Mouse (Mus musculus): ENCODE results near the gene Slc44a5. TPM values are rescaled to one million over a fixed set of nuclear protein-coding genes. Genes with fewer than 3 reads are reported as not detected.
"Not testable (repeated sequence)": the region's sequence is repeated elsewhere in the genome, so short reads cannot be mapped to it uniquely, and the experiment has no call there.

Slc44a5 gene
- polyA plus RNA-seq, 1 experiment from 2014 or later, result 1.6 TPM

DNA sequence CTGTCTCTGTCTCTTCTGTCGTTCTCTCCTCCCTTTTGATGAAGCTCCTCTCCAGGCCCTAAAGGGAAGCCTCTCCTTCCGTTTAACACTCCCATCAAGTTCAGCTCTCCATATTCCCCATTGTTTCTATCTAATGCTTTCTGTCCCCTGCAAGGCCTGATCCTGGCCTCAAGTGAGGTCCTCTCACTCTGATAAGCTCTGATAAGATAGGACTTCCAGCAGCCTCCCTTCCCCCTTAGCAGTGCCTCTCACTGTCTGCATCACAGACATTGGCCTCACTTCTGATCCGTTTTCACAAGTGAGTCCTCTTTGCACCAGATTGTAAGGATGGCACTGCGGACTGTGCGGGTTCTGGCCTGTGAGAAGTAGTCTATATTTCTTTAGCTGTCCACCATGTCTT is 85.0 kb downstream of the Slc44a5 start:
- no peak overlapping the region for H3K27ac ChIP-seq (ENCODE audit: low read length)
- ATAC-seq (ENCODE audit: insufficient number of reproducible peaks, insufficient read depth, low FRiP score, low read depth), result no peak
- 72% methylated on average over 5 of the region's 5 CpGs for WGBS

DNA sequence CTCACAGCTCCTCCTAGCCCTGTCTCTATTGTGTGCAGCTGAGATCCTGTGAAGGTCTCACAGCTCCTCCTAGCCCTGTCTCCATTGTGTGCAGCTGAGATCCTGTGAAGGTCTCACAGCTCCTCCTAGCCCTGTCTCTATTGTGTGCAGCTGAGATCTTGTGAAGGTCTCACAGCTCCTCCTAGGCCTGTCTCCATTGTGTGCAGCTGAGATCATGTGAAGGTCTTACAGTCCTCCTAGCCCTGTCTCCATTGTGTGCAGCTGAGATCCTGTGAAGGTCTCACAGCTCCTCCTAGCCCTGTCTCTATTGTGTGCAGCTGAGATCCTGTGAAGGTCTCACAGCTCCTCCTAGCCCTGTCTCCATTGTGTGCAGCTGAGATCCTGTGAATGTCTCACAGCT is 98.8 kb downstream of the Slc44a5 start:
- ATAC-seq (ENCODE audit: insufficient number of reproducible peaks, insufficient read depth, low FRiP score, low read depth); H3K4me2 ChIP-seq (replicated peaks; ENCODE audit: low read depth, low read length); H3K27ac ChIP-seq (ENCODE audit: low read length); H3K4me1 ChIP-seq (ENCODE audit: control insufficient read depth, insufficient read depth, low read length); H3K4me3 ChIP-seq (ENCODE audit: low read depth, low read length); H3K9me3 ChIP-seq (ENCODE audit: control insufficient read depth, low read depth, low read length); H3K36me3 ChIP-seq (ENCODE audit: control insufficient read depth, insufficient read depth, low read length); H3K27me3 ChIP-seq (ENCODE audit: control insufficient read depth, insufficient read depth, low read length); H3K9ac ChIP-seq (replicated peaks; ENCODE audit: low read depth, low read length): not testable (repeated sequence)

More for the DNA sequence above, 85.0 kb downstream of the Slc44a5 start:
- H3K4me3 ChIP-seq (ENCODE audit: low read depth, low read length), result no peak overlapping the region
- H3K4me2 ChIP-seq (replicated peaks; ENCODE audit: low read depth, low read length), result no peak overlapping the region
- H3K4me1 ChIP-seq (ENCODE audit: control insufficient read depth, insufficient read depth, low read length), result no peaks in the 10 kb centered on the region
- no peak overlapping the region for H3K9ac ChIP-seq (replicated peaks; ENCODE audit: low read depth, low read length)
- no peaks in the 10 kb centered on the region for H3K27me3 ChIP-seq (ENCODE audit: control insufficient read depth, insufficient read depth, low read length)
- H3K9me3 ChIP-seq (ENCODE audit: control insufficient read depth, low read depth, low read length), result no peaks in the 10 kb centered on the region
- H3K36me3 ChIP-seq (ENCODE audit: control insufficient read depth, insufficient read depth, low read length), result no peaks in the 10 kb centered on the region

DNA sequence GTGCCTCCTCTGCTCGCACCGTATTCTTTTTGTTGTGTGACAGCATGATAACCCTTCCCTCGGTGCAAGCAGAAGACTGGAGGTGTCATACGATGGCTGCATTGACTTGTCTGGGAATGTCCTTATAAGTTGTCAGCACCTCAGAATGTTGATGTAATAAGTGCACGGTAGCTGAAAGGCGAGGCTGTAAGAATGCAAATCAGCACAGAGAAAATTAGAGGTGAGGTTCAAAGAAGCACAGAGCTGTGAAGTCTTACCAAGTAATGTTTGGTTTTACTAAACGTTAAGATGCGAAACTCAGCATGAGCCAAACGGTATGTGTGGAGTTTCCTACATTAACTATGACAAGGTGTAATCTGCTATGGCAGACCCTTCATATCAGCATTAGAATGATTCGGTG is 102.5 kb downstream of the Slc44a5 start:
- Histone ChIP-seq H3K36me3 (ENCODE audit: control insufficient read depth, insufficient read depth, low read length) (no peaks in the 10 kb centered on the region), H3K9me3 (ENCODE audit: control insufficient read depth, low read depth, low read length) (no peaks in the 10 kb centered on the region), H3K4me2 (replicated peaks; ENCODE audit: low read depth, low read length) (no peak overlapping the region), H3K27me3 (ENCODE audit: control insufficient read depth, insufficient read depth, low read length) (no peaks in the 10 kb centered on the region), H3K4me3 (ENCODE audit: low read depth, low read length) (no peak overlapping the region), H3K27ac (ENCODE audit: low read length) (no peak overlapping the region), H3K4me1 (ENCODE audit: control insufficient read depth, insufficient read depth, low read length) (no peaks in the 10 kb centered on the region), H3K9ac (replicated peaks; ENCODE audit: low read depth, low read length) (no peak overlapping the region)
- no peak for ATAC-seq (ENCODE audit: insufficient number of reproducible peaks, insufficient read depth, low FRiP score, low read depth)
- WGBS, result 82% methylated on average over 10 of the region's 10 CpGs

DNA sequence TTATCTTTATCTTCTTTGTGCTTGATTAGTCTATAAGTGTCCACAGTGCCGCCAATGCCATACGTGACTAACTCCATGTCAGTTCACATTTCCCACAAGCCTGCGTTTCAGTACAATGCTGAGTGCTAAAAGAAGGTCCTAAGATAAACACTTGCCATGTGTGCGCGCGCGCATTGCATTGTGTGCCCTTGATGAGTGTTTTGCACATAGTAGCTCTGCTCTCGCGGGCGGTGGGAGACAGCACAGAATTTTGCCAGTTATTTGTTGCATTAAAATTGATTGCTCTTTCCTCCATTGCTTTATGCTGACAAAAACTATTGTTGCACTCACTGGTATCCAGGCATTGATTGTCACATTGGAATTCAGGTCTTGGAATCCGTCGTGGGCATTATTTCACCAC is 108.5 kb downstream of the Slc44a5 start:
- Histone ChIP-seq H3K4me1 (ENCODE audit: control insufficient read depth, insufficient read depth, low read length) (no peaks in the 10 kb centered on the region), H3K9ac (replicated peaks; ENCODE audit: low read depth, low read length) (no peak overlapping the region), H3K4me2 (replicated peaks; ENCODE audit: low read depth, low read length) (no peak overlapping the region), H3K27me3 (ENCODE audit: control insufficient read depth, insufficient read depth, low read length) (no peaks in the 10 kb centered on the region), H3K27ac (ENCODE audit: low read length) (no peak overlapping the region), H3K9me3 (ENCODE audit: control insufficient read depth, low read depth, low read length) (no peaks in the 10 kb centered on the region), H3K36me3 (ENCODE audit: control insufficient read depth, insufficient read depth, low read length) (no peaks in the 10 kb centered on the region), H3K4me3 (ENCODE audit: low read depth, low read length) (no peak overlapping the region)
- 75% methylated on average over 12 of the region's 12 CpGs for WGBS
- no peak for ATAC-seq (ENCODE audit: insufficient number of reproducible peaks, insufficient read depth, low FRiP score, low read depth)

DNA sequence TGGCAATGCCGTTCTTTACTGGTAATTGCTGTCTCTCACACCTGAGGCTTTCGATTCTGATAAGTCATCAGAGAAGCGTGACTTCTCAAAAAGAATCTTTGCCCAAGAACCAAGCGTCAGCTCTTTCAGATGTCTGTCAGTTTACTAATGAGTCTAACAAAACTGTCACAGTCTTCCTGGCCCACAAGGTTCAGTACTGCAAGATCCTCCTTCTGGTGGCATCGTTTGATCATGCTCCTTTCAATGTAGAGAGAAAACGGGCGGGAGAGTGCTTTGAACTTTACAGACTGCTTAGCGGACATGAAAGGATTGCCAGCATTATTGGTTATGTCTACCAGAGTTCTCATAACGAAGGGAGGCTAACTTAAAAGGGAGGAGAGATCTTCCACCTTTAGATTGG is 109.0 kb downstream of the Slc44a5 start:
- H3K4me1 ChIP-seq (ENCODE audit: control insufficient read depth, insufficient read depth, low read length), result no peaks in the 10 kb centered on the region
- H3K4me3 ChIP-seq (ENCODE audit: low read depth, low read length), result no peak overlapping the region
- H3K36me3 ChIP-seq (ENCODE audit: control insufficient read depth, insufficient read depth, low read length), result no peaks in the 10 kb centered on the region
- no peak for ATAC-seq (ENCODE audit: insufficient number of reproducible peaks, insufficient read depth, low FRiP score, low read depth)
- H3K27me3 ChIP-seq (ENCODE audit: control insufficient read depth, insufficient read depth, low read length), result no peaks in the 10 kb centered on the region
- H3K4me2 ChIP-seq (replicated peaks; ENCODE audit: low read depth, low read length), result no peak overlapping the region
- no peaks in the 10 kb centered on the region for H3K9me3 ChIP-seq (ENCODE audit: control insufficient read depth, low read depth, low read length)
- H3K9ac ChIP-seq (replicated peaks; ENCODE audit: low read depth, low read length), result no peak overlapping the region
- no peak overlapping the region for H3K27ac ChIP-seq (ENCODE audit: low read length)
- 64% methylated on average over 9 of the region's 9 CpGs for WGBS

DNA sequence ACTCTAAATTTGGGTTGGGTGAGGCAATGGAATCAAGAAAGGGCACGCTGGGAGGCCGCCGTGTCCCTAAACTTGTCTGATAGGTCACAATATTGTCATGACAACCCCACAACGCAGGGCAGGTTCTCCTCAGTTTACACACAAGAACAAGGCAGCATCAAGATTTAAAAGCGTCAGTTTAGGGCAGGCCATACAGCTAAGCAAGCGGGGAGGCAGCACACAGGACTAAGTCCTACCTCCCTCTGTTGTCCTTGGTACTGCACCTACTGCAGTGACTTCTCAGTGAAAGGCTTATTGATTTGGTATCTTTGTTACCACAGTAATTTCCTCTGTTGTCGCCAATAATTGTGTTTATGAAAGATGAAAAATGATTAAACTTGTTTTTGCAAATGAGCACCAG is 109.7 kb downstream of the Slc44a5 start:
- Histone ChIP-seq H3K9ac (replicated peaks; ENCODE audit: low read depth, low read length) (no peak overlapping the region), H3K36me3 (ENCODE audit: control insufficient read depth, insufficient read depth, low read length) (no peaks in the 10 kb centered on the region), H3K27ac (ENCODE audit: low read length) (no peak overlapping the region), H3K4me2 (replicated peaks; ENCODE audit: low read depth, low read length) (no peak overlapping the region), H3K9me3 (ENCODE audit: control insufficient read depth, low read depth, low read length) (no peaks in the 10 kb centered on the region), H3K4me3 (ENCODE audit: low read depth, low read length) (no peak overlapping the region), H3K4me1 (ENCODE audit: control insufficient read depth, insufficient read depth, low read length) (no peaks in the 10 kb centered on the region), H3K27me3 (ENCODE audit: control insufficient read depth, insufficient read depth, low read length) (no peaks in the 10 kb centered on the region)
- WGBS, result 72% methylated on average over 7 of the region's 7 CpGs
- no peak for ATAC-seq (ENCODE audit: insufficient number of reproducible peaks, insufficient read depth, low FRiP score, low read depth)

DNA sequence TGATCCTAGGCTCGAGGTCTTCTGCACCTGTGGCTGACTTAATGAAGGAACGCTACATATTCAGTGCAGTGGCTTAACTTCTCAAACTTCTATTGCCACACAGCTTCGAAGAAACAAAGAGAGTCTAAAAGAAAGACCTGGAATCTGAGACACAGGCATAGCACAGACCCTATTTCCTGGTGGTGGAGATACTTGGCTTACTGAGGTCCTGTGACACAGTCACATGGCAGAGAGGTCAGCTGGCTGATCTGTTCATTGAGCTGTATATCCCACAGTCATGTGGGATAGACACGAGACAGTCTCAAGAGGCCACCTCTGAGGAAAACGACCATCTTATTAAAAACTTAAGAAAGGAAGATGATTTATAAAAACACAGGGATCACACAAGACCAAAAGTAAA is 116.8 kb downstream of the Slc44a5 start:
- Histone ChIP-seq H3K4me3 (ENCODE audit: low read depth, low read length) (no peak overlapping the region), H3K9ac (replicated peaks; ENCODE audit: low read depth, low read length) (no peak overlapping the region), H3K9me3 (ENCODE audit: control insufficient read depth, low read depth, low read length) (no peaks in the 10 kb centered on the region), H3K27me3 (ENCODE audit: control insufficient read depth, insufficient read depth, low read length) (no peaks in the 10 kb centered on the region), H3K4me2 (replicated peaks; ENCODE audit: low read depth, low read length) (no peak overlapping the region), H3K4me1 (ENCODE audit: control insufficient read depth, insufficient read depth, low read length) (peaks cover 2% of the 10 kb centered on the region; the same call in 1 of the 2 replicates), H3K36me3 (ENCODE audit: control insufficient read depth, insufficient read depth, low read length) (no peaks in the 10 kb centered on the region), H3K27ac (ENCODE audit: low read length) (no peak overlapping the region)
- WGBS, result 71% methylated on average over 5 of the region's 5 CpGs
- ATAC-seq (ENCODE audit: insufficient number of reproducible peaks, insufficient read depth, low FRiP score, low read depth), result no peak

DNA sequence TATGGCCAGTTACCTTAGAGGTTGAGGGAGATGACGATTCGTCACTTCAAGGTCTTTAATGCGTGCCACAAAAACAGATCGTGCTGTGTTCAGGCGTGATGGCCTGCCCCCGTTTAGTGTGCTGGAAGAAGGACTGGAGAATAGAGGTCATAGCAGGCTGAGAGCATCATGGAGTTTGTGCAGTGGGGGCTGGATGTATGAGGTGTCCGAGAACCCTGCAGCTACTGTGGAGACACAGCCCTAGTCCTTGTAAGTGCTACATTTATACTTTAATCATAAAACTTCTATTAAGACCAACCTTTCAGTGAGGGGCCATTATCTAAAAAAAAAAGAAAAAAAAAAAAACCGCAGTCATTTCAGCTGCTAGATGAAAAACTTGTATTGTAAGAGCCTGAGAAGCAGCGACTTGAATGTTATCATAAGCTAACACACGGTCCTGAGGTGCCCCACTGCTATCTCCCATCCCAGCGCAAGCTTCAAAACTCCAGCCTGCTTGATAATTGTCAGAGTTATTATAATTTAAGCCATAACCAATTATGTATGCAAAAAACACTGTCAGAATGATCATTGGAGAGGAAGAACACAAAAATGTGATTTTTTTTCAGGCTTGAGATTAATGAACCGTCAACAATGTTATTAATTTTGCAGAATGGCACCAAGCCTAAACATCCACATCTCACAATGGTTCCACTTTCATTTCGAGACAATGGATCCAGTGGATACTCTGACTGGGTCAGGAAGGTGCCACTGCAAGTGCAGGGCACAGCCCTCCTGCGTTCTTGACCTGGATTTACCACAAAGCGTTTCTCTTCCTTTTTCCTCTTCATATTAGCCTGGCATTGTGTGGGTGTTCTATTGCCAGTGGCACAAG is 118.5 kb downstream of the Slc44a5 start:
- Histone ChIP-seq H3K4me3 (ENCODE audit: low read depth, low read length) (no peak overlapping the region), H3K9me3 (ENCODE audit: control insufficient read depth, low read depth, low read length) (no peaks in the 10 kb centered on the region; the same call in 1 of the 2 replicates), H3K27ac (ENCODE audit: low read length) (no peak overlapping the region), H3K9ac (replicated peaks; ENCODE audit: low read depth, low read length) (no peak overlapping the region), H3K27me3 (ENCODE audit: control insufficient read depth, insufficient read depth, low read length) (no peaks in the 10 kb centered on the region), H3K4me2 (replicated peaks; ENCODE audit: low read depth, low read length) (peak overlapping the region; percentile 28; the same call in 1 of the 2 replicates), H3K4me1 (ENCODE audit: control insufficient read depth, insufficient read depth, low read length) (peaks cover 2% of the 10 kb centered on the region; the same call in 1 of the 2 replicates), H3K36me3 (ENCODE audit: control insufficient read depth, insufficient read depth, low read length) (no peaks in the 10 kb centered on the region)
- ATAC-seq (ENCODE audit: insufficient number of reproducible peaks, insufficient read depth, low FRiP score, low read depth), result peak; percentile 74; the same call in 1 of the 2 replicates
- WGBS, result 67% methylated on average over 15 of the region's 15 CpGs

Measured in stomach, embryonic 14.5 days (tissue).